Mouse (Mus musculus): Measurements from ENCODE around the gene Olfr1507.

DNA sequence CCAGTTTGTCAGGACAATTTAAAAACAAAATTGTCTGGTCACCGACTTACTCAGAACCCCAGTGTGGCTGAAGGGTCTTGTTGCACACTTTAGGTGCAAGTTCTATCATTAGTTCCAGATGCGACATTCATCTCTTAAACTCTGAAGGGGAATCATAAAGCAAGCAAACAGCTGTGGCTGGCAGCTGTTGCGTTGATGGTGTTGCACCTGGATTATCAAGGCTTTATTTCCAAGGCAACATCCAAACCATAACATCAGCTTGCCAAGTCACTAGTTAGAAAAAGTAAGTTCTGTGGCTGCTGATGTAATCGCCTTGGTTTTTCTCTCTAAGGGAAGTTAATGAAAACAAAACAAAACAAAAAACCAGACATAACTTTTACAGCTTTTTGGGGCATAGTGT, at the start of gene Olfr1507:
- TF ChIP-seq CTCF (IDR thresholded peaks at IDR 0.05; ENCODE audit: low read depth, low read length) (no peak), POLR2A (IDR thresholded peaks at IDR 0.05; ENCODE audit: borderline replicate concordance, low read depth, low read length) (no peak)
